Mouse (Mus musculus) stomach, postnatal 0 days (tissue): ENCODE results near the gene Hist1h1c. TPM values are rescaled to one million over a fixed set of nuclear protein-coding genes. Genes with fewer than 3 reads are reported as not detected.

Experiments used
- ATAC-seq: fragments of 200-750 bp; cut with Nextera tagmentation; 2 replicates; pipeline ENCODE4 v1.8.0; 2017; ENCODE audit not compliant: low FRiP score, low TSS enrichment
- DNase-seq: peaks from one replicate; pipeline ENCODE4 v3.0.0-alpha.2; 2016; ENCODE audit warnings: low spot score
- H3K27ac ChIP-seq: fragments of 300-500 bp; sonication (generic); replicated peaks from 2 replicates; pipeline ENCODE4 v1.5.1; 2014; ENCODE audit warnings: mild to moderate bottlenecking, control low read depth
- H3K27me3 ChIP-seq: fragments of 300-500 bp; sonication (generic); 2 replicates; pipeline ENCODE4 v1.6.1; 2014; ENCODE audit warnings: low read length; ENCODE audit not compliant: control insufficient read depth, insufficient read depth
- H3K36me3 ChIP-seq: fragments of 300-500 bp; sonication (generic); 2 replicates; pipeline ENCODE4 v1.6.1; 2014; ENCODE audit warnings: low read length, mixed read lengths; ENCODE audit not compliant: control insufficient read depth, insufficient read depth
- H3K4me1 ChIP-seq: fragments of 300-500 bp; sonication (generic); replicated peaks from 2 replicates; pipeline ENCODE4 v1.6.1; 2014; ENCODE audit warnings: antibody characterized with exemption; ENCODE audit not compliant: control insufficient read depth, insufficient read depth
- H3K4me2 ChIP-seq: fragments of 300-500 bp; sonication (generic); replicated peaks from 2 replicates; pipeline ENCODE4 v1.6.1; 2014; ENCODE audit warnings: low read depth, mild to moderate bottlenecking, control low read depth, moderate library complexity
- H3K4me3 ChIP-seq: fragments of 300-500 bp; sonication (generic); 2 replicates; pipeline ENCODE4 v1.5.1; 2014; ENCODE audit warnings: low read depth, low read length, control low read depth
- H3K9ac ChIP-seq: fragments of 300-500 bp; sonication (generic); 2 replicates; pipeline ENCODE4 v1.6.1; 2014; ENCODE audit warnings: mild to moderate bottlenecking, low read length, control low read depth, mixed read lengths
- H3K9me3 ChIP-seq: fragments of 300-500 bp; sonication (generic); 2 replicates; pipeline ENCODE4 v1.6.1; 2016; ENCODE audit warnings: low read length; ENCODE audit not compliant: control insufficient read depth
- CTCF ChIP-seq: IDR thresholded peaks from 2 replicates; pipeline ENCODE4 v1.5.1; 2016; ENCODE audit warnings: antibody characterized with exemption, low read depth, mild to moderate bottlenecking, moderate library complexity
- EP300 ChIP-seq: optimal IDR thresholded peaks from 2 replicates; pipeline ENCODE3; 2016; ENCODE audit warnings: antibody characterized with exemption
- WGBS: fragments of 180-500 bp; shearing (Covaris S2); extraction: QIAGEN DNeasy Blood & Tissue Kit; methylation state at CpG from one replicate; pipeline ENCODE4 v1.1.7; 2014; 5-methylcytosine and 5-hydroxymethylcytosine counted together
- polyA plus RNA-seq: library from polyadenylated mRNA; unstranded; fragments of >200 nt; fragmentation: Nextera tagmentation; extraction: Ambion mirVana; gene quantifications from 2 replicates; pipeline ENCODE4 v1.2.1, GENCODE M21; 2015

Gene Hist1h1c
- polyA plus RNA-seq, 1 experiment from 2014 or later = 104 TPM

DNA sequence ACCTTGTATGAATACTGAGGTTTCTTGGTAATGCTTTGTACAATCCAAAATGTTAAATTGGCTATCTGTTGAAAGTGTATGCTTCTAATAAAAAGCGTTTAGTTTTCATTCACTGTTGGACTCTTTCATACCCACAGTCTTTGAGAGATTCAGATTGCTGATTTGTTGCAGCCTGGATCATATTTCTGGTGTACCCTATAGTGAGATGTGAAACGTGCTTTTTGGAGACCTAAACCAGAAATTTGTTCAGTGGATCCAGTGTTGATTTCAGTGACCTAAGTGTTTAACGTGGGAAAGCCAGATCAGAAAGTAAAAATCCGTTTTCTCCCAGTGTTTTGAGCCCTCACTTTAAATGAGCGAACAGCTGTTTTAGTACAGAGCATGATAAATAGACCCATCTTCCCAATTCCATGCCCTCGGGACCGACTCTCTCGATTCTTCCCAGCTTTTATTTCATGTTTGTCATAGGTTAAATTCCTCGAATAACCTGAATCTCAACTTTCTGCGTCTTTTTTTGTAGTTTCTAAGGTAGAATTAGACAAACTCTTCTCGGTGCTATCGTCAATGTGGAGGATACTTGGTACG, 1.7 kb downstream of the Hist1h1c start:
- no peak for ATAC-seq
- peak overlapping the region; percentile 96 for H3K27ac ChIP-seq
- no peaks in the 10 kb centered on the region for H3K27me3 ChIP-seq
- peak overlapping the region; percentile 55 for H3K4me3 ChIP-seq
- H3K36me3 ChIP-seq = no peaks in the 10 kb centered on the region
- no peak for TF ChIP-seq EP300
- TF ChIP-seq CTCF = no peak
- no peak for DNase-seq
- 14% methylated on average over 13 of the region's 13 CpGs for WGBS
- H3K9me3 ChIP-seq = no peaks in the 10 kb centered on the region
- peak overlapping the region; percentile 88 for H3K9ac ChIP-seq
- H3K4me2 ChIP-seq = peak overlapping the region; percentile 84
- H3K4me1 ChIP-seq = no peaks in the 10 kb centered on the region

DNA sequence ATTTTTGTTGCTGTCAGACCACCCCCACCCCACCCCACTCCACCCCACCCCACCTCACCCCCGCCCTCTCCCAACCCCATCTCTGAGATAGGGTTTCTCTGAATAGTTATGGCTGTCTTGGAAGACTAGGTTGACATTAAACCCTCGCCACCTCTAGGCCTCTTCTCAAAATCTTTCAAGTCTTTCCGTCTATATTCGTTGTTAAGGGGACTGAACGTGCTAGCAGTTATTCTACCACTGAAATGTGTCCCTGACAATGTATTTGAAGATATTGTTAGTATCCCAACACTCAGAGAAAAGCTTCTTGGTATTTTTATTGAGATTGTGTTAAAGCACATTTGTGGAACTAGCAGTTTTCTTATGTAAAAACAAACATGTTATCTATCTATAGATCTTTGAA, 2.3 kb downstream of the Hist1h1c start:
- H3K4me1 ChIP-seq = no peaks in the 10 kb centered on the region
- TF ChIP-seq CTCF (no peak), EP300 (no peak)
- H3K27me3 ChIP-seq = no peaks in the 10 kb centered on the region
- H3K27ac ChIP-seq = no peak overlapping the region
- peak overlapping the region; percentile 84; the same call in 1 of the 2 replicates for H3K4me2 ChIP-seq
- H3K9me3 ChIP-seq = no peaks in the 10 kb centered on the region
- no peak for ATAC-seq
- H3K9ac ChIP-seq = no peak overlapping the region
- H3K4me3 ChIP-seq = no peak overlapping the region
- no peak for DNase-seq
- no peaks in the 10 kb centered on the region for H3K36me3 ChIP-seq
- 46% methylated on average over 5 of the region's 5 CpGs for WGBS

GRCm38 (mm10) chr13:23742007-23742406, 3.4 kb downstream of the Hist1h1c start:
- Histone ChIP-seq H3K4me1 (no peaks in the 10 kb centered on the region), H3K27me3 (no peaks in the 10 kb centered on the region), H3K4me3 (no peak overlapping the region), H3K9me3 (no peaks in the 10 kb centered on the region), H3K9ac (no peak overlapping the region), H3K36me3 (no peaks in the 10 kb centered on the region), H3K4me2 (no peak overlapping the region), H3K27ac (no peak overlapping the region)
- no peak for ATAC-seq
- TF ChIP-seq CTCF (no peak), EP300 (no peak)
- no peak for DNase-seq

GRCm38 (mm10) chr13:23743215-23743614, 4.6 kb downstream of the Hist1h1c start:
- WGBS = 78% methylated on average over 5 of the region's 5 CpGs
- H3K4me2 ChIP-seq = no peak overlapping the region
- H3K9me3 ChIP-seq = no peaks in the 10 kb centered on the region
- no peak overlapping the region for H3K27ac ChIP-seq
- H3K27me3 ChIP-seq = no peaks in the 10 kb centered on the region
- no peak overlapping the region for H3K4me3 ChIP-seq
- DNase-seq (no peak), ATAC-seq (no peak)
- H3K4me1 ChIP-seq = no peaks in the 10 kb centered on the region
- no peak for TF ChIP-seq EP300
- no peak for TF ChIP-seq CTCF
- H3K36me3 ChIP-seq = no peaks in the 10 kb centered on the region
- H3K9ac ChIP-seq = no peak overlapping the region

DNA sequence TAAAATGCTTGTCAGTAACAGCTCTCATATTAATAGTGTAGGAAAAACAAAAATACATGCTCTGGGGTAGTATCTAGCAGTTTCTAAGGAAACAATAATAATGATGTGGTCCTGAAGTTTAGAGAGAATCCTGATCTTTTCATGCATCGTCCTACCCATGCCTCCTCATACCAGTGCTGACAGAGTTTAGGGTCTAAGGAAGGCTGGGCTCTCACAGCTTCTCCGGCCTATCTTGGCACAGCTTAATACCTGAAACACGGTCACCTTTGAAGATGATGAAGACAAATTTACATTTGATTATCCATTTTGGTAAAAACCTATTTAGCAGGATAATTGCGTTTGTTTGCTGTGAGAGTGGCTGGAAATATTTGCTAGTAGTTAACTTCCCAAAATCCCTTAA, 5.4 kb downstream of the Hist1h1c start:
- TF ChIP-seq EP300 (no peak), CTCF (no peak)
- H3K9me3 ChIP-seq = no peaks in the 10 kb centered on the region
- peak overlapping the region; percentile 33; the same call in 1 of the 2 replicates for H3K4me3 ChIP-seq
- H3K4me1 ChIP-seq = no peaks in the 10 kb centered on the region
- no peak overlapping the region for H3K4me2 ChIP-seq
- H3K36me3 ChIP-seq = no peaks in the 10 kb centered on the region
- no peaks in the 10 kb centered on the region for H3K27me3 ChIP-seq
- 27% methylated on average over 4 of the region's 4 CpGs for whole genome bisulfite sequencing
- no peak for DNase-seq
- no peak overlapping the region for H3K9ac ChIP-seq
- no peak for ATAC-seq
- H3K27ac ChIP-seq = no peak overlapping the region

- Histone ChIP-seq H3K4me3 (peak overlapping the region; percentile 33), H3K9me3 (no peaks in the 10 kb centered on the region), H3K4me1 (no peaks in the 10 kb centered on the region), H3K36me3 (no peaks in the 10 kb centered on the region), H3K4me2 (peak overlapping the region; percentile 62), H3K9ac (peak overlapping the region; percentile 41), H3K27ac (no peak overlapping the region), H3K27me3 (no peaks in the 10 kb centered on the region)
- DNase-seq (no peak), ATAC-seq (no peak)
- WGBS = 1% methylated on average over 13 of the region's 36 CpGs
- no peak for TF ChIP-seq CTCF
- no peak for TF ChIP-seq EP300
These were observed 6.1 kb downstream of the Hist1h1c start for GRCm38 (mm10) chr13:23744421-23745380.
